Comparison of ENCODE assay signal across 24 mouse cellular contexts in the genomic region with DNA sequence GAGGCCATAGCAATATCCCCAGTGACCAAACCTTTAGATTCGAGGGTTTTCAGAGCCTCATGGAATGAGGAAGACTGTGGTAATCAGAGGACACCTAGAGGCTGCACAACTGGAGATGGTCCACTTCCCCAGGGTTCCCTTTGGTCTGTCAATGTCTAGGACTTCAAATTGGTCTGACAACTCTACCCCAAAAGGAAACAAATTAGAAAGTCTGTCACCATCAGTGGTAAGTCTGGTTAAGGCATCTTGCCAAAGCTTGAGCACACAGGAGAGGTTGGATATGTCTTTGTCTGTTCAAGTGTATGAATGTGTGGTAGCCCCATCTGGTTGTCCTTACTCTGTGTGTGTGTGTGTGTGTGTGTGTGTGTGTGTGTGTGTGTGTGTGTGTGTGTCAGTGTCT.
"Had no signal": no experiment of that assay in that cellular context is flagged by ENCODE, and none has a peak within 500 bp of the region (broad histone marks: within the 10 kb centered on the region; RNA-seq: fewer than 3 reads in every experiment).

No protein-coding gene starts in this region.

- H3K9ac ChIP-seq: heart, embryonic 12.5 days; hindbrain, embryonic 12.5 days; hindbrain, embryonic 15.5 days; intestine, embryonic 15.5 days; limb, embryonic 13.5 days; limb, embryonic 15.5 days; liver, embryonic 12.5 days; liver, embryonic 14.5 days had no signal

- H3K9me3 ChIP-seq: heart, embryonic 10.5 days; heart, embryonic 12.5 days; hindbrain, embryonic 10.5 days; hindbrain, embryonic 12.5 days; hindbrain, embryonic 15.5 days; intestine, embryonic 15.5 days; limb, embryonic 13.5 days; limb, embryonic 15.5 days; liver, embryonic 12.5 days had no signal

- DNase-seq: gastrocnemius, postnatal 14 days; gastrocnemius, postnatal 36 days; heart, adult 18-20 months; heart, postnatal 10 days; heart, postnatal 36 days; kidney, adult 18-20 months; kidney, adult 8-10 months; kidney, postnatal 10 days; kidney, postnatal 25 days; layer of hippocampus, adult 9-11 months; layer of hippocampus, postnatal 36 days; left cerebral cortex, postnatal 4 days had no signal

- H3K27ac ChIP-seq: heart, embryonic 10.5 days; hindbrain, embryonic 10.5 days; hindbrain, embryonic 12.5 days; hindbrain, embryonic 15.5 days; intestine, embryonic 15.5 days; limb, embryonic 13.5 days; limb, embryonic 15.5 days; liver, embryonic 12.5 days; liver, embryonic 14.5 days had no signal

- H3K36me3 ChIP-seq: heart, embryonic 10.5 days; heart, embryonic 12.5 days; hindbrain, embryonic 10.5 days; hindbrain, embryonic 12.5 days; hindbrain, embryonic 15.5 days; intestine, embryonic 15.5 days; limb, embryonic 13.5 days; limb, embryonic 15.5 days; liver, embryonic 12.5 days had no signal

- H3K27me3 ChIP-seq: heart, embryonic 12.5 days; hindbrain, embryonic 12.5 days; hindbrain, embryonic 15.5 days; intestine, embryonic 15.5 days; limb, embryonic 13.5 days; limb, embryonic 15.5 days; liver, embryonic 12.5 days had no signal

- H3K4me3 ChIP-seq: heart, embryonic 10.5 days; heart, embryonic 12.5 days; hindbrain, embryonic 10.5 days; hindbrain, embryonic 12.5 days; hindbrain, embryonic 15.5 days; intestine, embryonic 15.5 days; limb, embryonic 13.5 days; limb, embryonic 15.5 days; liver, embryonic 12.5 days had no signal

- H3K4me2 ChIP-seq: heart, embryonic 12.5 days; hindbrain, embryonic 12.5 days; hindbrain, embryonic 15.5 days; intestine, embryonic 15.5 days; limb, embryonic 13.5 days; limb, embryonic 15.5 days; liver, embryonic 12.5 days had no signal

- ATAC-seq: inflammation-experienced regulatory T-cells, adult 6 months; intestine, embryonic 15.5 days; intestine, postnatal 0 days; liver, embryonic 12.5 days had no signal

- H3K4me1 ChIP-seq: heart, embryonic 10.5 days; heart, embryonic 12.5 days; hindbrain, embryonic 10.5 days; hindbrain, embryonic 12.5 days; hindbrain, embryonic 15.5 days; intestine, embryonic 15.5 days; limb, embryonic 13.5 days; limb, embryonic 15.5 days; liver, embryonic 12.5 days had no signal
